Mouse (Mus musculus) inflammation-experienced regulatory T-cells, adult 16 weeks (primary cell): ENCODE data around the gene Armcx4. TPM values are rescaled to one million over a fixed set of nuclear protein-coding genes. Genes with fewer than 3 reads are reported as not detected.

Experiments used
- polyA plus RNA-seq: library from polyadenylated mRNA; unstranded; fragments of 100-300 nt; shearing (Covaris generic); gene quantifications from one replicate; pipeline ENCODE4 v1.2.1, GENCODE M21; 2017

Armcx4 gene
- 0.95 TPM for polyA plus RNA-seq

DNA sequence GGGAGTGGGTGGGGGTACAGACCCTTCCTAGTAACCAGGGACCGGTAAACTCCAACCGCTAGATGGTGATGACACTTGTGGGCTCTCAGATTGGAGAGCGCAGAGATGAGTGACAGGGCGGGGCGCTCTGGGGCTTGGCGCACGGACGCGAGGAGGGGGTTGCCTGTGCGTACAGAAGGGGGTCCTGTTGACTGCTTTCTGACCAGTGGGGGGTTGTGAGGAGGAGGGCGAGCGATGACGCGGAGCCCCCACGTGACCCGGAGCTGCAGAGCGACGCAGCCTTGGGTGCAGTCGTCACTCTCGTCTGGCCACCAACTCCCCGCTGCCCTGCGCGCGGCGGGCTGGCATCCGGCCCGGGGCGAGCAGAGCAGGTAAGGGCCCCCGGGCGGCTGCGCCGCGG is at the start of gene Armcx4:
Gene Armcx4, plus strand, starts transcription at position 253 of the 400 bp plus-strand sequence.

DNA sequence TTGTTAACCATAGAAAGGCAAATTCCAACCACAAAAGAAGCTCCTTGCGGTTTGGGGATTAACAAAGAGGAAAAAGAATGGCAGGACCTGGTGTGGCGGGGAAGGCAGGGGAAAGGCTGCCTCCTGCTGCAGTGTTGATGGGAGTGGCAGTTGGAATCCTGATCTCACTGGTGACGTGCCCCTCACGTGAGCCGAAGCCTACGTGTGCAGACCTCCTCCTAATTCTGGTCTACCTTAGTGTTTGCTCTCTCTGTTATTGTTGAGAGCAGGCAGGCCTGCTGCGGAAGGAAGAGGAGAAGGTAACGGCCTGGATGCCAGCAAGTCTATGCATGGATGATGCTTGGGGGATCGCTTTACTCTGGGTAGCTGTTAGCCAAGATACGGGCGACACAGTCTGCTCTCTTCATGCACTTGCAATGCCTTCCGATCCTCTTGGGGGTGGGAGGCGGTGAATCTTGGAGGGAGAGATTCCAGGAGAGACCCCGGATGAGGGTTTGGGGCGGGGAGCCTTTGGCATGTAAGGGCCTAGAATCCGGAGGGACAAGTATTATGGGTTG is 31.5 kb downstream of the Armcx4 start, which contains the start of gene Armcx1:
Gene Armcx1, plus strand, starts transcription at position 212 of the 557 bp plus-strand sequence.

Other genes starting within 250 kb of the Armcx4 start
- gene Taf7l, start 210.0 kb upstream of the Armcx4 start, polyA plus RNA-seq, result not detected
- gene Timm8a1, start 144.7 kb upstream of the Armcx4 start, polyA plus RNA-seq, result 42.7 TPM
- 1.2 TPM for gene Btk, start 102.9 kb upstream of the Armcx4 start, polyA plus RNA-seq
- gene Rpl36a, start 100.9 kb upstream of the Armcx4 start, polyA plus RNA-seq, result 268 TPM
- gene Gla, start 85.4 kb upstream of the Armcx4 start, polyA plus RNA-seq, result 3.6 TPM
- 146 TPM for gene Hnrnph2, start 85.3 kb upstream of the Armcx4 start, polyA plus RNA-seq
- gene Armcx1, start 31.4 kb downstream of the Armcx4 start, polyA plus RNA-seq, result 2.5 TPM
- gene Armcx6, start 64.9 kb downstream of the Armcx4 start, polyA plus RNA-seq, result 2.6 TPM
- gene Armcx3, start 70.1 kb downstream of the Armcx4 start, polyA plus RNA-seq, result 23.1 TPM
- gene Armcx2, start 122.7 kb downstream of the Armcx4 start, polyA plus RNA-seq, result 12.0 TPM